Mouse (Mus musculus) left cerebral cortex, adult 6 months (tissue): ENCODE measurements around the gene Vmn1r94. TPM values are rescaled to one million over a fixed set of nuclear protein-coding genes. Genes with fewer than 3 reads are reported as not detected.

Experiments
- long read RNA-seq, 2 experiments: library from polyadenylated mRNA; unstranded; transcript quantifications; one replicate each; pipeline ENCODE4 v2.0.0; 2019 to 2020
- polyA plus RNA-seq: library from polyadenylated mRNA; unstranded; fragments of <200 nt; fragmentation: Nextera tagmentation; gene quantifications from 2 replicates; pipeline ENCODE4 v1.2.3, GENCODE M21; 2021

Gene Vmn1r94
- polyA plus RNA-seq: not detected in 2 replicates
- long read RNA-seq, experiment 1: 0 reads
- long read RNA-seq, experiment 2: 0 reads

DNA sequence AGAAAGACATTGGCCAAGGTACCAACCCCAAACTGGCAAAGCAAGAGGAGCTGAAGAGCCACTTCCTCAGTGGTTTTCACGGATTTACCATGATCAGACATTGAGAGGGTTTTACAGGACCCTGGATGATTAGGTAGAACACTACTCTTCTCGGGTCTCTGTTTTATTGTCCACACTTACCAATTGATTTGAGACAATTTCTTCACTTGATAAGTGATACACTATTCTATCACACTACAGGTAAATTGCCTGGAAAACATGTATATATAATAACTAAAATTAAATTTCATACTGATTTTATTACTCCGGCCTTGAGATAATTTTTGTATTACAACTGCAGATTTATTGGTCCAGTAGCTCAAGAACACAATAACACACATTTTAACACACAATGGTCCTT is at the start of gene Vmn1r94:
TSS of gene Vmn1r94 (minus strand) at position 101 of the 400 bp plus-strand sequence.

DNA sequence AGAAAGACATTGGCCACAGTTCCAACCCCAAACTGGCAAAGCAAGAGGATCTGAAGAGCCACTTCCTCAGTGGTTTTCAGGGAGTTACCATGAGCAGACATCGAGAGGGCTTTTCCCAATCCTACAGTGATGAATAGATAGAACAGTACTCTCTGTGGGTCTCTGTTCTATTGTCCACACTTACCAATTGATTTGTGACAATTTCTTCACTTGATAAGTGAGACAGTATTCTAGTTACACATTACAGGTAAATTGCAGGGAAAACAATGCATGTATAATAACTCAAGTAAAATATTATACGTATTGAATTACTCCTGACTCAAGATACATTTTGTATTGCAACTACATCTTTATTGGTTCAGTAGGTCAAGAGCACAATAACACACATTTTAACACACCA is 37.3 kb upstream of the Vmn1r94 start, which contains the start of gene Gm6164:
TSS of gene Gm6164 (minus strand) at position 101 of the 400 bp plus-strand sequence.

DNA sequence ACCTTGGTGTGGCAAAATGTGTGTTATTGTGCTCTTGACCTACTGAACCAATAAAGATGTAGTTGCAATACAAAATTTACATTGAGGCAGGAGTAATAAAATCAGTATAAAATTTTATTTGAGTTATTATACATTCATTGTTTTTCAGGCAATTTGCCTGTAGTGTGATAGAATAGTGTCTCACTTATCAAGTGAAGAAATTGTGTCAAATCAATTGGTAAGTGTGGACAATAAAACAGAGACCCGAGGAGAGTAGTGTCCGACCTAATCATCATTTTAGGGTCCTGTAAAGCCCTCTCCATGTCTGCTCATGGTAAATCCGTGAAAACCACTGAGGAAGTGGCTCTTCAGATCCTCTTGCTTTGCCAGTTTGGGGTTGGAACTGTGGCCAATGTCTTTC is 25.2 kb upstream of the Vmn1r94 start, which contains the start of gene Vmn1r95:
TSS of gene Vmn1r95 (plus strand) at position 301 of the 400 bp plus-strand sequence.

DNA sequence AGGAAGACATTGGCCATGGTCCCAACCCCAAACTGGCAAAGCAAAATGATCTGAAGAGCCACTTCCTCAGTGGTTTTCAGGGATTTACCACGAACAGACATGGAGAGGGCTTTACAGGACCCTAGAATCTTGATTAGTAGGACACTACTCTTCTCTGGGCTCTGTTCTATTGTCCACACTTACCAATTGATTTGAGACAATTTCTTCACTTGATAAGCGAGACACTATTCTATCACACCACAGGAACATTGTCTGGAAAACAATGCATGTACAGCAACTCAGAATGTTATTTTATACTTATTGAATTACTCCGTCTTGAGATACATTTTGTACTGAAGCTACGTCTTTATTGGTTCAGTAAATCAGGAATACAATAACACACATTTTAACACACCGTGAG is 29.2 kb downstream of the Vmn1r94 start, which contains the start of gene Vmn1r93:
TSS of gene Vmn1r93 (minus strand) at position 101 of the 400 bp plus-strand sequence.

DNA sequence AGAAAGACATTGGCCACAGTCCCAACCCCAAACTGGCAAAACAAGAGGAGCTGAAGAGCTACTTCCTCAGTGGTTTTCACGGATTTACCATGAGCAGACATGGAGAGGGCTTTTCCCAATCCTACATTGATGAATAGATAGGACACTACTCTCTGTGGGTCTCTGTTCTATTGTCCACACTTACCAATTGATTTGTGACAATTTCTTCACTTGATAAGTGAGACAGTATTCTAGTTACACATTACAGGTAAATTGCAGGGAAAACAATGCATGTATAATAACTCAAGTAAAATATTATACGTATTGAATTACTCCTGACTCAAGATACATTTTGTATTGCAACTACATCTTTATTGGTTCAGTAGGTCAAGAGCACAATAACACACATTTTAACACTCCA is 45.7 kb downstream of the Vmn1r94 start, which contains the start of gene Gm16442:
TSS of gene Gm16442 (minus strand) at position 101 of the 400 bp plus-strand sequence.

Other genes starting within 250 kb of the Vmn1r94 start
- gene Pvr, start 247.2 kb downstream of the Vmn1r94 start, polyA plus RNA-seq: 1.2 and 1.4 TPM in 2 replicates
- not detected in 2 replicates for gene Igsf23, start 217.6 kb downstream of the Vmn1r94 start, polyA plus RNA-seq
- 0.13 TPM in 1 of 2 replicates, not detected in the other for gene Ceacam20, start 203.0 kb downstream of the Vmn1r94 start, polyA plus RNA-seq
- not detected in 2 replicates for gene Nlrp9b, start 176.9 kb downstream of the Vmn1r94 start, polyA plus RNA-seq
- not detected in 2 replicates for gene Vmn1r91, start 68.7 kb downstream of the Vmn1r94 start, polyA plus RNA-seq
- gene Gm16442, start 45.8 kb downstream of the Vmn1r94 start, polyA plus RNA-seq: not detected in 2 replicates
- not detected in 2 replicates for gene Vmn1r93, start 29.3 kb downstream of the Vmn1r94 start, polyA plus RNA-seq
- not detected in 2 replicates for gene Vmn1r95, start 25.3 kb upstream of the Vmn1r94 start, polyA plus RNA-seq
- gene Gm6164, start 37.2 kb upstream of the Vmn1r94 start, polyA plus RNA-seq: not detected in 2 replicates
- not detected in 2 replicates for gene Gm4498, start 65.5 kb upstream of the Vmn1r94 start, polyA plus RNA-seq
- gene Gm5890, start 94.5 kb upstream of the Vmn1r94 start, polyA plus RNA-seq: not detected in 2 replicates
- not detected in 2 replicates for gene Gm4133, start 165.7 kb upstream of the Vmn1r94 start, polyA plus RNA-seq
- not detected in 2 replicates for gene Gm5728, start 207.0 kb upstream of the Vmn1r94 start, polyA plus RNA-seq
- not detected in 2 replicates for gene Vmn1r100, start 249.6 kb upstream of the Vmn1r94 start, polyA plus RNA-seq